ENCODE assay signal across 8 mouse cellular contexts in genomic region chr2:128965505-128966105, GRCm38 (mm10). TPM values are rescaled to one million over a fixed set of nuclear protein-coding genes. Genes with fewer than 3 reads are reported as not detected.
DNase-seq lines count a peak whose midpoint lies in the region; ATAC-seq lines count a peak whose summit lies in the region.

No protein-coding gene starts in this region.

- DNase-seq in kidney, postnatal 10 days = peak; percentile 14
- DNase-seq in kidney, postnatal 36 days = no peak
- DNase-seq in embryo, embryonic 10 days (ENCODE audit: low spot score) = peak; percentile 54
- no peak for DNase-seq in frontal cortex, adult 2 months (ENCODE audit: extremely low spot score in 1 of 2, low spot score in 1 of 2)
- no peak for DNase-seq in adrenal gland, adult (ENCODE audit: inconsistent age in 2 of 2, low spot score in 1 of 2)
- no peak for DNase-seq in gastrocnemius, postnatal 4 days (ENCODE audit: low spot score in 2 of 2)

- peak overlapping the region; percentile 61 for H3K4me2 ChIP-seq in hindbrain, embryonic 15.5 days
- H3K4me2 ChIP-seq in midbrain, embryonic 16.5 days (ENCODE audit: low read length) = peak overlapping the region; percentile 46

- WGBS in hindbrain, embryonic 15.5 days = 39% methylated on average over 5 of the region's 5 CpGs
- WGBS in midbrain, embryonic 16.5 days = 37% methylated on average over 5 of the region's 5 CpGs

- no peaks in the 10 kb centered on the region for H3K36me3 ChIP-seq in hindbrain, embryonic 15.5 days
- no peaks in the 10 kb centered on the region for H3K36me3 ChIP-seq in midbrain, embryonic 16.5 days (ENCODE audit: control insufficient read depth, insufficient read depth, low read length)

- H3K9me3 ChIP-seq in hindbrain, embryonic 15.5 days = no peaks in the 10 kb centered on the region
- H3K9me3 ChIP-seq in midbrain, embryonic 16.5 days (replicated peaks; ENCODE audit: control insufficient read depth, low read length, poor library complexity, severe bottlenecking) = no peaks in the 10 kb centered on the region

- peak overlapping the region; percentile 100 for H3K27ac ChIP-seq in hindbrain, embryonic 15.5 days (replicated peaks)
- peak overlapping the region; percentile 78 for H3K27ac ChIP-seq in midbrain, embryonic 16.5 days (ENCODE audit: low read length)

- no peaks in the 10 kb centered on the region for H3K27me3 ChIP-seq in hindbrain, embryonic 15.5 days
- no peaks in the 10 kb centered on the region for H3K27me3 ChIP-seq in midbrain, embryonic 16.5 days (ENCODE audit: control insufficient read depth, insufficient read depth, low read depth, low read length)

- 0 out of 2 replicates have a peak overlapping the region, but pooled peaks have one; percentile 31 for H3K9ac ChIP-seq in hindbrain, embryonic 15.5 days
- peak overlapping the region; percentile 54 for H3K9ac ChIP-seq in midbrain, embryonic 16.5 days (ENCODE audit: low read depth, low read length)

- no peak overlapping the region for H3K4me3 ChIP-seq in hindbrain, embryonic 15.5 days
- H3K4me3 ChIP-seq in midbrain, embryonic 16.5 days (ENCODE audit: low read depth, low read length) = peak overlapping the region; percentile 8; the same call in 1 of the 2 replicates

- no peak for ATAC-seq in hindbrain, embryonic 15.5 days (ENCODE audit: low FRiP score, low read depth)
- no peak for ATAC-seq in midbrain, embryonic 16.5 days

- peaks cover 15% of the 10 kb centered on the region for H3K4me1 ChIP-seq in hindbrain, embryonic 15.5 days (replicated peaks)
- H3K4me1 ChIP-seq in midbrain, embryonic 16.5 days (ENCODE audit: control insufficient read depth, insufficient read depth, low read length) = peaks cover 10% of the 10 kb centered on the region

RNA-seq across cellular contexts. Expression of gene Zc3h6, which starts 1.6 kb away (rescaled TPM):
- 2.9 and 4.3 TPM in 2 replicates for polyA plus RNA-seq in hindbrain, embryonic 15.5 days (2015; fragmentation: Nextera tagmentation; extraction: Ambion mirVana)
- 3.7 and 4.2 TPM in 2 replicates for polyA plus RNA-seq in midbrain, embryonic 16.5 days (2015; fragmentation: Nextera tagmentation; extraction: Ambion mirVana)
- polyA plus RNA-seq in frontal cortex, adult 2 months (2012; rRNA removed) = 6.8 and 7.1 TPM in 2 replicates
- total RNA-seq in gastrocnemius, postnatal 4 days (2021) = 1 to 10 TPM; 8.3 to 9.4 TPM

RNA-seq across cellular contexts. Expression of gene Gm10762, which starts 1.9 kb away (rescaled TPM):
- polyA plus RNA-seq in hindbrain, embryonic 15.5 days (2015; fragmentation: Nextera tagmentation; extraction: Ambion mirVana) = 21.8 and 21.9 TPM in 2 replicates
- polyA plus RNA-seq in midbrain, embryonic 16.5 days (2015; fragmentation: Nextera tagmentation; extraction: Ambion mirVana) = 15.8 and 18.8 TPM in 2 replicates
- 5.1 and 5.3 TPM in 2 replicates for polyA plus RNA-seq in frontal cortex, adult 2 months (2012; rRNA removed)
- 1 to 10 TPM; 8.3 to 8.6 TPM for total RNA-seq in gastrocnemius, postnatal 4 days (2021)

RNA-seq across cellular contexts. Expression of gene Zc3h8, which starts 21.7 kb away (rescaled TPM):
- 12.0 and 13.7 TPM in 2 replicates for polyA plus RNA-seq in hindbrain, embryonic 15.5 days (2015; fragmentation: Nextera tagmentation; extraction: Ambion mirVana)
- 16.1 and 17.7 TPM in 2 replicates for polyA plus RNA-seq in midbrain, embryonic 16.5 days (2015; fragmentation: Nextera tagmentation; extraction: Ambion mirVana)
- polyA plus RNA-seq in frontal cortex, adult 2 months (2012; rRNA removed) = 8.4 and 9.3 TPM in 2 replicates
- total RNA-seq in gastrocnemius, postnatal 4 days (2021) = 1 to 10 TPM; 6.1 TPM

Comparison
In these comparisons a context has a peak if more than half of its experiments do, and no peak if none do; other contexts are left out.
1. DNase-seq: peak in kidney, postnatal 10 days (single experiment) and embryo, embryonic 10 days (single experiment); none in kidney, postnatal 36 days (0 of 2), frontal cortex, adult 2 months (0 of 2), adrenal gland, adult (0 of 2) and gastrocnemius, postnatal 4 days (0 of 2).